Mouse (Mus musculus) spleen, postnatal 10 days (tissue): ENCODE data around the gene Prr9.

ENCODE experiments used
- DNase-seq, 2 experiments: peaks; one replicate each; pipeline ENCODE4 v3.0.0; 2021 to 2022; ENCODE audit warnings: low spot score in 2 of 2

Gene Prr9

GRCm38 (mm10) chr3:92123847-92124246, at the start of gene Prr9:
Gene Prr9 (minus strand): TSS chr3:92123947.
- DNase-seq, result no peak

- DNase-seq, result no peak
Observed at GRCm38 (mm10) chr3:92169847-92170246, 46.1 kb upstream of the Prr9 start.

- DNase-seq, result peak in 1 of 2 experiments; percentile 16
Observed at GRCm38 (mm10) chr3:92153322-92153721, 29.6 kb upstream of the Prr9 start.

GRCm38 (mm10) chr3:92150631-92151277, 27.0 kb upstream of the Prr9 start:
- DNase-seq, result peak in 1 of 2 experiments; percentile 29

GRCm38 (mm10) chr3:92147913-92148312, 24.2 kb upstream of the Prr9 start:
- DNase-seq, result no peak

GRCm38 (mm10) chr3:92147420-92147819, 23.7 kb upstream of the Prr9 start:
- DNase-seq, result no peak

- DNase-seq, result no peak
Observed at GRCm38 (mm10) chr3:92142644-92143043, 18.9 kb upstream of the Prr9 start, which contains the start of gene Lelp1. Gene Lelp1 (minus strand): TSS chr3:92142744.

- DNase-seq, result no peak
Observed at GRCm38 (mm10) chr3:92120902-92121301, 2.8 kb downstream of the Prr9 start.

- no peak for DNase-seq
Observed at GRCm38 (mm10) chr3:92117930-92118329, 5.8 kb downstream of the Prr9 start.

GRCm38 (mm10) chr3:92111526-92111925, 12.2 kb downstream of the Prr9 start:
- no peak for DNase-seq

GRCm38 (mm10) chr3:92110790-92111189, 13.0 kb downstream of the Prr9 start:
- DNase-seq, result no peak

GRCm38 (mm10) chr3:92106582-92106981, 17.2 kb downstream of the Prr9 start:
- no peak for DNase-seq

- no peak for DNase-seq
Observed at GRCm38 (mm10) chr3:92083042-92083441, 40.7 kb downstream of the Prr9 start, which contains the start of gene Lor. Gene Lor (minus strand): TSS chr3:92083142.

GRCm38 (mm10) chr3:92081285-92081931, 42.3 kb downstream of the Prr9 start:
- DNase-seq, result peak; percentile 3 to 16

GRCm38 (mm10) chr3:92080462-92081284, 43.1 kb downstream of the Prr9 start:
- peak; percentile 9 to 39 for DNase-seq
